Mouse (Mus musculus) limb, embryonic 15.5 days (tissue): ENCODE measurements around the gene Ndufa1. TPM values are rescaled to one million over a fixed set of nuclear protein-coding genes. Genes with fewer than 3 reads are reported as not detected.
"Not testable (repeated sequence)": the region's sequence is repeated elsewhere in the genome, so short reads cannot be mapped to it uniquely, and the experiment has no call there.

Experiments
- ATAC-seq: fragments of 200-750 bp; cut with Nextera tagmentation; 2 replicates; pipeline ENCODE4 v1.8.0; 2017; ENCODE audit warnings: low read depth, moderate TSS enrichment; ENCODE audit not compliant: insufficient number of reproducible peaks, low FRiP score, low TSS enrichment
- H3K27ac ChIP-seq: fragments of 300-500 bp; sonication (generic); 2 replicates; pipeline ENCODE4 v1.5.1; 2015; ENCODE audit warnings: moderate library complexity, mild to moderate bottlenecking, inconsistent platforms
- H3K27me3 ChIP-seq: fragments of 300-500 bp; sonication (generic); 2 replicates; pipeline ENCODE4 v1.6.1; 2015; ENCODE audit warnings: inconsistent platforms
- H3K36me3 ChIP-seq: fragments of 300-500 bp; sonication (generic); 2 replicates; pipeline ENCODE4 v1.6.1; 2015; ENCODE audit warnings: inconsistent platforms
- H3K4me1 ChIP-seq: fragments of 300-500 bp; sonication (generic); 2 replicates; pipeline ENCODE4 v1.6.1; 2015; ENCODE audit warnings: inconsistent platforms
- H3K4me2 ChIP-seq: fragments of 300-500 bp; sonication (generic); 2 replicates; pipeline ENCODE4 v1.6.1; 2015; ENCODE audit warnings: mild to moderate bottlenecking, inconsistent platforms
- H3K4me3 ChIP-seq: fragments of 300-500 bp; sonication (generic); 2 replicates; pipeline ENCODE4 v1.5.1; 2015; ENCODE audit warnings: mild to moderate bottlenecking, inconsistent platforms
- H3K9ac ChIP-seq: fragments of 300-500 bp; sonication (generic); 2 replicates; pipeline ENCODE4 v1.6.1; 2015; ENCODE audit warnings: inconsistent platforms
- H3K9me3 ChIP-seq: fragments of 300-500 bp; sonication (generic); 2 replicates; pipeline ENCODE4 v1.6.1; 2016; ENCODE audit warnings: inconsistent platforms
- WGBS: fragments of 180-500 bp; shearing (Covaris S2); methylation state at CpG from one replicate; pipeline ENCODE4 v1.1.7; 2015; 5-methylcytosine and 5-hydroxymethylcytosine counted together
- polyA plus RNA-seq: library from polyadenylated mRNA; unstranded; fragments of >200 nt; fragmentation: Nextera tagmentation; extraction: Ambion mirVana; gene quantifications from 2 replicates; pipeline ENCODE4 v1.2.1, GENCODE M21; 2015

Gene Ndufa1
- polyA plus RNA-seq, 1 experiment from 2014 or later, result 433 TPM

DNA sequence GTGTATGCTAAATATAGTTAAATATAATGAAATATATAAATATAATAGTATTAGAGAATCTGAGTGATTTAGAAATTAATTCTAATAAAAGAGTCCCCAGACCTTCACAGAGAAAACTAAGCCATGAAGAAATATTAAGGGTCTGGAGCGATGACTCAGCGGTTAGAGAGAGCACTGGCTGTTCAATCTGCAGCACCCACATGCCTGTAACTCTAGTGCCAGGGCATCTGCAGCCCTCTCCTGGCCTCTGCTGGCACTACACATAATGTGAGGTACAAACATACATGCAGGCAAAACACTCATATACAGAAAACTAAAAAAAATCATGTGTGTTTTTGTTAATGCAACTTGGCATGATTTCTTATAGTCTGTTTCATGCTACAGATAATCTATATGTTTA, 46.0 kb downstream of the Ndufa1 start:
- no peak overlapping the region for H3K9ac ChIP-seq
- H3K4me2 ChIP-seq, result no peak overlapping the region
- H3K9me3 ChIP-seq, result no peaks in the 10 kb centered on the region
- H3K4me1 ChIP-seq, result no peaks in the 10 kb centered on the region
- WGBS, result 88% methylated on average over 2 of the region's 2 CpGs
- peaks cover 13% of the 10 kb centered on the region for H3K36me3 ChIP-seq
- H3K27ac ChIP-seq, result no peak overlapping the region
- H3K4me3 ChIP-seq, result no peak overlapping the region
- no peak for ATAC-seq
- H3K27me3 ChIP-seq, result no peaks in the 10 kb centered on the region

DNA sequence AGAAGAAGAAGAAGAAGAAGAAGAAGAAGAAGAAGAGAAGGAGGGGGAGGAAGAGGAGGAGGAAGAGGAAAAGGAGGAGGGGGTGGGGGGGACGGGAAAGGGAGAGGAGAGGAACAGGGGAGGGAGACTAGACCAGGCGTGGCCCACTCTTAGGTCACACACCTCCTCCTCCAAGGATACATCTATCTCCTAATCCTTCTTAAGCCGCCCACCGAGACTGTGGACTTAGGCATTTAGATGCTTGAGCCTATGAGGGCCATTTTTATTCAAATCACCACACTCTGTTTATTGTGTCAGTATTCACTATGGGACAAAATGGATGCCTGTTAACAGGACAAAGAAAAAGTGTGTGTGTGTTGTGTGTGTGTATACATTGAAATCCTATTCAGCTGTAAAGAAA, 46.5 kb downstream of the Ndufa1 start:
- H3K4me2 ChIP-seq, H3K4me3 ChIP-seq, H3K9me3 ChIP-seq, H3K9ac ChIP-seq, ATAC-seq, H3K4me1 ChIP-seq, H3K27me3 ChIP-seq, H3K27ac ChIP-seq: not testable (repeated sequence)
- peaks cover 13% of the 10 kb centered on the region for H3K36me3 ChIP-seq
- WGBS, result 64% methylated on average over 2 of the region's 4 CpGs

DNA sequence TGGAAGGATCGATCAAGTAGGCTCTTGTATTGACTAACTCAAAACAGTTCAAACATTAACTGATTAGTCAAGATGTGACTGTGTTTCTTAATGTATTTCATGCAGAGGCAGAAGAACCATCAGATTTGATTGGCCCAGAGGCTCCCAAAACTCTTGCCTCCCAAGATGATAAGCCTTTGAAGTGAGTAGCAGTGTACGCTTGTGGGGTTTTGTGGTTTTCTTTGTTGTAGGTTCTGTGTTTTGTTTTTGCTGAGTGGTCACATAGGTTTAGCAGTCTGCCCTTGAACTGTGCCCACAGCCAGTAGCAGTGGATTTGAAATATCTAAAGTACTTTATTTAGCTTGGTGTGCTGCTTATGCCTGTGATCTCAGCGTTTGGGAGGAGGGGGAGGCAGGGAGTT, 49.2 kb downstream of the Ndufa1 start:
- Histone ChIP-seq H3K36me3 (peaks cover 14% of the 10 kb centered on the region; the same call in 1 of the 2 replicates), H3K27ac (no peak overlapping the region), H3K27me3 (no peaks in the 10 kb centered on the region), H3K9me3 (no peaks in the 10 kb centered on the region), H3K9ac (no peak overlapping the region), H3K4me1 (no peaks in the 10 kb centered on the region), H3K4me2 (no peak overlapping the region), H3K4me3 (no peak overlapping the region)
- 82% methylated on average over 3 of the region's 3 CpGs for WGBS
- ATAC-seq, result no peak

Other genes starting within 250 kb of the Ndufa1 start
- 43.9 and 45.9 TPM in 2 replicates for gene Sept6, start 199.4 kb downstream of the Ndufa1 start, polyA plus RNA-seq
- gene Sowahd, start 142.3 kb downstream of the Ndufa1 start, polyA plus RNA-seq, result not detected in 2 replicates
- gene Rpl39, start 105.8 kb downstream of the Ndufa1 start, polyA plus RNA-seq, result 405 and 591 TPM in 2 replicates
- gene Upf3b, start 80.8 kb downstream of the Ndufa1 start, polyA plus RNA-seq, result 14.9 and 15.0 TPM in 2 replicates
- 13.8 and 14.4 TPM in 2 replicates for gene Nkap, start 64.4 kb downstream of the Ndufa1 start, polyA plus RNA-seq
- not detected in 2 replicates for gene Akap14, start 22.3 kb downstream of the Ndufa1 start, polyA plus RNA-seq
- gene Rnf113a1, start 82 bp upstream of the Ndufa1 start, polyA plus RNA-seq, result 12.5 and 12.6 TPM in 2 replicates
- gene Gm9, start 19.9 kb upstream of the Ndufa1 start, polyA plus RNA-seq, result not detected in 2 replicates
- gene Rhox1, start 31.1 kb upstream of the Ndufa1 start, polyA plus RNA-seq, result not detected in 2 replicates
- not detected in 2 replicates for gene Rhox2a, start 53.8 kb upstream of the Ndufa1 start, polyA plus RNA-seq
- gene Rhox3a, start 58.8 kb upstream of the Ndufa1 start, polyA plus RNA-seq, result not detected in 2 replicates
- gene Rhox4a, start 74.2 kb upstream of the Ndufa1 start, polyA plus RNA-seq, result not detected in 2 replicates
- gene Rhox3a2, start 188.9 kb upstream of the Ndufa1 start, polyA plus RNA-seq, result not detected in 2 replicates
- gene Rhox4a2, start 199.7 kb upstream of the Ndufa1 start, polyA plus RNA-seq, result 0.36 and 0.70 TPM in 2 replicates
- not detected in 2 replicates for gene Rhox2b, start 220.9 kb upstream of the Ndufa1 start, polyA plus RNA-seq
- 0.26 and 0.65 TPM in 2 replicates for gene Rhox4b, start 241.3 kb upstream of the Ndufa1 start, polyA plus RNA-seq